Mouse (Mus musculus): ENCODE results near the gene Cox4i1. TPM values are rescaled to one million over a fixed set of nuclear protein-coding genes. Genes with fewer than 3 reads are reported as not detected.

The Cox4i1 gene
- polyA plus RNA-seq, 1 experiment from 2014 or later: 831 TPM

DNA sequence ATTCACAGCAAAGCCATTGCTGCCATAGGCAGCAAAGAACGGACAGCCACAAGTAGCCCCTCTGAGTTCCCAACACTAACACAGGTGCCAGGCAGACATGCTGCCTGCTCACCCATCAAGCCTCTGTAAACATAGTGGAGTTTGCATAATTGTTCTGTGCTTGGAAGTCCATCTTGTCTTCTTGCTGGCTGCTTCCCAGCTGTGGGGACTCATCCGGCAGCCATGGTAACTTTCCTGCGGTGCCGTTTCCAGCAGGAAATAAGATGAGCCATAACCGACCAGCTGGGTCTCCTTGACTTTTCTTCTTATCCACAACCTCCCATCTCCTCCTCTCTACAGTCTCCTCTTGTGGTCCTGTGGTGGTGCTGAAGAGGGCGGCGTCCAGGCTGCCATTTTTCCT lies 30.4 kb downstream of the Cox4i1 start:
- WGBS (ENCODE audit: insufficient replicate concordance): 76% methylated on average over 7 of the region's 7 CpGs

DNA sequence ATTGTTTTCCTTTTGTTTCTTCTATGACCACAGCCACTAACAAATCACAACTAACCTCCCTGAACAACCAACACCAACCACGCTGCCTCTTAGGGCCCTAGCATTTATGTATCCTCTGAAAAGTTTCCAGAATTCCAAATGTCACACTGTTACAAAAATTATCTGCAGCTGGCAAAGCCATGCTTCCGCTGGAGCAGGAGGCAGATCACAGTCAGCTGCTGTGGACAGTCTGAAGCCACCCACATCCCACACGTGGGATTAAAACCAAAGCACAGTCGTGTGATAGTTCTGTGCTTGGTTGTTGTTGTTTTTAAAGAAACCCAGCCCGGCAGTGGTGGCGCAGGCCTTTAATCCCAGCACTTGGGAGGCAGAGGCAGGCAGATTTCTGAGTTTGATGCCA lies 31.1 kb downstream of the Cox4i1 start:
- H3K9me3 ChIP-seq (replicated peaks): no peaks in the 10 kb centered on the region
- peaks cover 7% of the 10 kb centered on the region; the same call in 1 of the 2 replicates for H3K27me3 ChIP-seq (replicated peaks)
- H3K4me3 ChIP-seq: no peak overlapping the region
- no peaks in the 10 kb centered on the region for H3K36me3 ChIP-seq
- 53% methylated on average over 6 of the region's 6 CpGs for WGBS (ENCODE audit: insufficient replicate concordance)
- no peak overlapping the region for H3K27ac ChIP-seq
- peaks cover 18% of the 10 kb centered on the region for H3K4me1 ChIP-seq
- no peak for ATAC-seq
- no peak overlapping the region for H3K9ac ChIP-seq
- no peak overlapping the region for H3K4me2 ChIP-seq

More for the DNA sequence above, 30.4 kb downstream of the Cox4i1 start:
- Histone ChIP-seq H3K36me3 (no peaks in the 10 kb centered on the region), H3K27me3 (replicated peaks) (0 out of 2 replicates have a peak, but pooled peaks cover 7% of the 10 kb centered on the region), H3K9me3 (replicated peaks) (no peaks in the 10 kb centered on the region), H3K9ac (no peak overlapping the region), H3K27ac (no peak overlapping the region), H3K4me1 (peaks cover 22% of the 10 kb centered on the region), H3K4me2 (no peak overlapping the region), H3K4me3 (no peak overlapping the region)
- no peak for ATAC-seq

DNA sequence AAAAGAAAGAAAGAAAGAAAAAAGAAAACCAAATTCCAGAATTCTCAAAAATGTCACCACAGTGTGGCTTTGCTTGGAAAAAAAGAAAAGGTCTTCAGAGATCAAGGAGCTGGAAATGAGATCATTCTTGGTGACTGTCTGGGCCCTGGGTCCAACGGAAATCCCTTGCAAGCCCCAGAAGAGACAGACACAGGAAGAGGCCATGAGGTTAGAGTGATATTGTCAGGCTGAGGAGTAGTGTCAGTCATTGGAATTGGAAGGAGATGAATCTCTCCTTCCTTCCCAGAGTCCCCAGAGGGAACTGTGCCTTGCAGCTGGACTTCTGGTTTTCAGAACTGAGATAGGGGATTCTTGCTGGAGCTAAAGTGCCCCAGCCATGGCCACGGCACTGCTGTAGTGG lies 31.5 kb downstream of the Cox4i1 start:
- H3K9ac ChIP-seq: no peak overlapping the region
- H3K4me1 ChIP-seq: peaks cover 13% of the 10 kb centered on the region
- no peaks in the 10 kb centered on the region for H3K36me3 ChIP-seq
- no peak overlapping the region for H3K4me3 ChIP-seq
- ATAC-seq: 0 out of 2 replicates have a peak, but pooled peaks have one; percentile 27
- H3K27ac ChIP-seq: no peak overlapping the region
- peaks cover 7% of the 10 kb centered on the region; the same call in 1 of the 2 replicates for H3K27me3 ChIP-seq (replicated peaks)
- H3K9me3 ChIP-seq (replicated peaks): no peaks in the 10 kb centered on the region
- WGBS (ENCODE audit: insufficient replicate concordance): 14% methylated on average over 2 of the region's 2 CpGs
- no peak overlapping the region for H3K4me2 ChIP-seq

DNA sequence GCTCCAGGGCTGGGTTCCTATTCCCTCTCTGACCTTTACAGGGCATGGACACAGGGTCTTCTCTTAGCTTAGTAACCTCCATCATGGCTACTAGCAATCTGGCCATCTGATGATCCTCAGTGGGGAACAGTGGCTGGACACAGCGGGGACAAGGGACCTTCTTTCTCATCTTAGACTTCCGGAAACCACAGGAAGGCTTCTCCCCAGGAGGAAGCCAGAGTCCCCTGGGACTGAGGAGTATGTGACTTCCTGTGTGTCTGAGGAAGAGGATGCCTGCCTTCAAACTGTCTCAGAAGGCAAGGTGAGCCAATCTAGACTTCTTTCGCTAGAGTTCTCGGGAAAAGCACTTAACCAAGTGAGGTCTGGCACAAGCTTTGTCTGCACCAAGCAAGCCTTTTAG lies 32.0 kb downstream of the Cox4i1 start:
- peaks cover 10% of the 10 kb centered on the region; the same call in 1 of the 2 replicates for H3K4me1 ChIP-seq
- no peaks in the 10 kb centered on the region for H3K9me3 ChIP-seq (replicated peaks)
- H3K4me2 ChIP-seq: no peak overlapping the region
- H3K27me3 ChIP-seq (replicated peaks): peaks cover 7% of the 10 kb centered on the region; the same call in 1 of the 2 replicates
- H3K4me3 ChIP-seq: no peak overlapping the region
- WGBS (ENCODE audit: insufficient replicate concordance): 35% methylated on average over 4 of the region's 4 CpGs
- H3K9ac ChIP-seq: no peak overlapping the region
- H3K36me3 ChIP-seq: no peaks in the 10 kb centered on the region
- no peak for ATAC-seq
- H3K27ac ChIP-seq: no peak overlapping the region

DNA sequence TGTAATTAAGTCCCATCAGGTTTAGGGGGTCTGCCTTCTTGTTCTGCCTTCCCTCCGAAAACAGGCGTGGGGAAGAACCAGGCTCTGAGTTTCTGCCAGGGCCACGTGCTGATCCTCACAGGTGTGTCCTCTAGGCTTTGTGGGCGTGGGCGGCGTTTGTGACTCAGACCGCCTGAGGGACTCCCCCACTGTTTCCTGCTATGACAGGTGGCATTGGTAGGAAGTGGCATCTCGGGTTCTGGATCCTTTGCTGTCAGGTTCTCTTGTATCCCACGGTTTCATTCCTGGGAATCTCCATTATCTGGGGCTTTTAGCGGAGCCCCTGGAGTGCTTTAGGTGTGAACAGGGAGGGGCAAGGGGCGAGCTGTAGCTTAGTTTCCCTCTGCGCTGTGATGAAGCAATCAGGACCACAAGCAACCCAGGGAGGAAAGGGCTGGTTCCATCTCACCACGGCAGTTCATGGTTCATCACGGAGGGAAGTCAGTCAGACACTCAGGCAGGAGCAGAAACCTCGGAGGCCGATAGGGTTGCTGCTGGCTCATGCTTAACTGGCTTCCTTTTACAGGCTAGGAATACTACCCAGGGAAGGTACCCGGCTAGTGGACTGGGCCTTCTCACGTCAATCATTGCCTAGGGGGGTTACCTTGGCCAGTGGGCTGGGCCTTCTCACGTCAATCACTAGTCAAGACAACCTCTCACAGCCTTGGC lies 33.9 kb downstream of the Cox4i1 start:
- Histone ChIP-seq H3K36me3 (no peaks in the 10 kb centered on the region), H3K4me1 (peaks cover 5% of the 10 kb centered on the region; the same call in 1 of the 2 replicates), H3K27ac (no peak overlapping the region), H3K9ac (no peak overlapping the region), H3K27me3 (replicated peaks) (peaks cover 7% of the 10 kb centered on the region; the same call in 1 of the 2 replicates), H3K4me3 (no peak overlapping the region), H3K9me3 (replicated peaks) (no peaks in the 10 kb centered on the region), H3K4me2 (no peak overlapping the region)
- ATAC-seq: no peak
- WGBS (ENCODE audit: insufficient replicate concordance): 33% methylated on average over 19 of the region's 19 CpGs

DNA sequence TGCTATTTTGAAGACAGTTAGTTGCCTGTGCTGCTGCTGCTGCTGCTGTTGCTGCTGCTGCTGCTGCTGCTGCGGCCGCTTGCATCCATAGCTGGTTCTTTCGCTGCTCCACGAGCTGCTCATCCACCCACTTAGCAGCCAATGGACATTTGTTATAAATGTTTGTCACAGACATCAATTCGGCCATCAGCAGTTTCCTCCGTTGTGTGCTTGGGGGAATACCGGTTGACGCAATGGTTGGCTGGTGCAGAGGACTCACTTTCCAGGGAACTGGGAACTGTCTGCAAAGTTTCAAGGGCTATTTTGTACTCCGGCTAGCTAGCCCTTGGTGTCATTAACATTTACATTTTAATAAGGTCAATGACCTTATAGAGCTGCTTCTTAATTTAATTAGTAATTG lies 36.2 kb downstream of the Cox4i1 start:
- WGBS (ENCODE audit: insufficient replicate concordance): 62% methylated on average over 9 of the region's 9 CpGs
- H3K27ac ChIP-seq: no peak overlapping the region
- no peaks in the 10 kb centered on the region for H3K36me3 ChIP-seq

DNA sequence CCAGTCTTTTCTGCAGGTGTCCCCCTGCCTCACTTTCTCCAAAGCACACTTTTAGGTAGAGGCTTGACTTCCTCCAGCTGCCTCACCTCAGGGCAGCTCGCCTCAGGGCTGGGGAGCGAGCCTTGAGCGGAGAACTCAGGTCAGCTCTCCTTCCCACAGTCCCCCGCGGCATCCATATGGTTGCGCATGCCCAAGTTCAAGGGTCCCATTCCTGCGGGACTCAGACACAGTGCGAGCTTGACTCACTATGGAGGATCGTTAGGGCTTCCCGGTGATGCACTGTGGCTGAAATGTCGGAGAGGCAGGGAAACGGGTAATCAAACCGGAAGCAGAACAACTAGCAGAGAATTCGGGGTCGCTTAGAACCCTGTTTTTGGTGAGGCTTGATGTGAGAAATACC lies 37.1 kb downstream of the Cox4i1 start:
- H3K36me3 ChIP-seq: no peaks in the 10 kb centered on the region
- no peaks in the 10 kb centered on the region for H3K4me1 ChIP-seq
- 72% methylated on average over 15 of the region's 15 CpGs for WGBS (ENCODE audit: insufficient replicate concordance)
- H3K4me3 ChIP-seq: no peak overlapping the region
- no peak for ATAC-seq
- peaks cover 5% of the 10 kb centered on the region; the same call in 1 of the 2 replicates for H3K27me3 ChIP-seq (replicated peaks)
- H3K4me2 ChIP-seq: no peak overlapping the region
- no peaks in the 10 kb centered on the region for H3K9me3 ChIP-seq (replicated peaks)
- no peak overlapping the region for H3K9ac ChIP-seq
- H3K27ac ChIP-seq: no peak overlapping the region

More for the DNA sequence above, 36.2 kb downstream of the Cox4i1 start:
- Histone ChIP-seq H3K9ac (no peak overlapping the region), H3K4me3 (no peak overlapping the region), H3K4me2 (no peak overlapping the region), H3K4me1 (peaks cover 5% of the 10 kb centered on the region; the same call in 1 of the 2 replicates), H3K9me3 (replicated peaks) (no peaks in the 10 kb centered on the region), H3K27me3 (replicated peaks) (peaks cover 7% of the 10 kb centered on the region; the same call in 1 of the 2 replicates)
- ATAC-seq: no peak

DNA sequence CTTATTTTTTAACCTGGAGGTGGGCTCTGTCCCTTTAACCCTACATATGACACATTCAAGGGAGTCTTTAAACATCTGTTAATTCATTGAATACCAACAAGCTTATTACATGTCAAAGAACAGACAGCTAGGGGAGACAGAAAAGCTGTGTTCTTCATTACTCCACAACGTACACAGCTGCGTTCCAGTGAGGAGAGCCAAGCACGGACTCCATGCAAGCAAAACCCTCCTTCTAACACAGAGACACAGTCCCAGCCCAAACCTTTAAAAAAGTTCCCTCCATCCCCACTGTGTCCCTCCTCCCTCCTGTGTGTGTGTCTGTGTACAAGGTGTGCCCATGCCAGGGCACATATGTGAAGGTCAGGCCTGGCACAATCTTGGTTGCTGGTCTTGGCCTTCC lies 38.2 kb downstream of the Cox4i1 start:
- 81% methylated on average over 3 of the region's 3 CpGs for WGBS (ENCODE audit: insufficient replicate concordance)
- no peak overlapping the region for H3K27ac ChIP-seq

DNA sequence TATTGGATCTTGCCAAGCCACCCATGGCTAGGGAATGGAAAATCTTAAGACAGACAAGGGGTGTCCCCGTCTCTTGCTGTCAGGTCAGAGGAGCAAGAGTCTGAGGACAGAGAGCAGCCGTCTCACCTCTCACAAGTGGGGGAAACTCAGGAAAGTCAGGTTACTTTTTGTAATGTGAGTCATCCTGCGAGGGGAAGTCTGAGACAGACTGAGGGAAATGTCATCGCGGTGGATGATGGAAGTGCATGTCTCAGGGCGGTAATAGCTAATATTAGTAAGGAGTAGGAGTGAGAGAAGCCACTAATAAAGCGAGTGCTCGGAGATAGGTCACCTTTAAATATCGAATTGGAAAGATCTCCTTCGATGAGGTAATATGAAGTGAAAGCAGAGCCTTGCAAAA lies 41.2 kb downstream of the Cox4i1 start:
- Histone ChIP-seq H3K36me3 (no peaks in the 10 kb centered on the region), H3K9me3 (replicated peaks) (no peaks in the 10 kb centered on the region), H3K4me2 (no peak overlapping the region), H3K27ac (no peak overlapping the region), H3K27me3 (replicated peaks) (no peaks in the 10 kb centered on the region; the same call in 1 of the 2 replicates), H3K4me3 (no peak overlapping the region), H3K9ac (no peak overlapping the region), H3K4me1 (no peaks in the 10 kb centered on the region)
- 50% methylated on average over 10 of the region's 10 CpGs for WGBS (ENCODE audit: insufficient replicate concordance)
- no peak for ATAC-seq

More for the DNA sequence above, 38.2 kb downstream of the Cox4i1 start:
- Histone ChIP-seq H3K9ac (no peak overlapping the region), H3K4me3 (no peak overlapping the region), H3K27me3 (replicated peaks) (peaks cover 5% of the 10 kb centered on the region; the same call in 1 of the 2 replicates), H3K4me1 (no peaks in the 10 kb centered on the region), H3K9me3 (replicated peaks) (no peaks in the 10 kb centered on the region), H3K4me2 (no peak overlapping the region), H3K36me3 (no peaks in the 10 kb centered on the region)
- ATAC-seq: no peak

DNA sequence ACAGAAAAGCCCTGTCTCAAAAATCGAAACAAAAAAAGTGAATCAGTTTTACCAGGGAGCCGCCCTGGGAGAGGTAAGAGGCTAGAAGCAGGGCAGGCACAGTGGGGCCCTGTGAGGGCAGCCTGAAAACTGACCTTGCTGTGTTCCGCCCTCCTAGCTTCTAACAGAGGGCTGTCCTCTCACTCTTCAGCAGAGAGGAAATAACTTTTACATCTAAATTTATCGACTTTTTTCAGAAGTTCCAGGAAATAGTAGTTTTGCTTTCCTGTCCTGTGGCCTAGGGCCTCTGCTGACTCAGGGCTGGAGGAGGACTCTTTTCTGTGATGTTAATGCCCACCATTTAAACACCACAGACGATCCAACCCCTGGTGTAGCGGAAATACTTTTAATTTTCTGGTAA lies 47.2 kb downstream of the Cox4i1 start:
- Histone ChIP-seq H3K27ac (no peak overlapping the region), H3K9me3 (replicated peaks) (no peaks in the 10 kb centered on the region), H3K27me3 (replicated peaks) (no peaks in the 10 kb centered on the region), H3K4me1 (no peaks in the 10 kb centered on the region), H3K4me3 (no peak overlapping the region), H3K36me3 (no peaks in the 10 kb centered on the region), H3K9ac (no peak overlapping the region), H3K4me2 (no peak overlapping the region)
- WGBS (ENCODE audit: insufficient replicate concordance): 43% methylated on average over 6 of the region's 6 CpGs
- ATAC-seq: no peak

DNA sequence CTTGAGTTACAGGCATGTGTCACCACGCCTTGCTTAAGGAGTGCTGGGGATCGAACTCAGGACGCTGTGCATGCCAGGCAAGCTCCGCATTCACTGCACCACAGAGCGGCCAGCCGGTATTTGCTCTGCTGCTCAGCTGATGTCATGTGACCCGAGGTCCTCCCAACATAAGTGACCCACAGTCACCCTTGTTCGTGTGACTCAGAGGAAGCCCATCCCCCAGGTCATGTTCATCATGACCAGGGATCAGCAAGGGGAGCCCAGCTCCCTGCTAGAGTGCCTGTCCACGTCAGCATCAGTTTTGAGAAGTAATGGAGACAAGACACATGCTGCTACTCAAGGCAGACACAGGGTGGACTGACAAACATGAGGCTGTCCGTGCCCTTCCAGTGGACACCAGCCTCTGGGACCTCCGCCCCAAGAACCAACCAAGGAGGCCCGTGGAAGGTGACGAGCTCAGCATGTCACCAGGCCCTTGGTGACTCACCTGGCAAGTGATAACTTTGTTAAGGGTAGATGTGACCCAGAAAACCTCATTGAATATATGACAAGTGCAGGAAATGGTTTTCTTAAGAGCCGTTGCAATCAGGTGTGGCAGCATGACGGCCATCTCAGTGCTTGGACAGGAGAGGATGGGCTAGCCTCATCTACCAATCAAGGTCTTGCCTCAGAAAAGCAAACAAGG lies 48.1 kb downstream of the Cox4i1 start:
- 59% methylated on average over 15 of the region's 15 CpGs for WGBS (ENCODE audit: insufficient replicate concordance)
- Histone ChIP-seq H3K9me3 (replicated peaks) (no peaks in the 10 kb centered on the region), H3K4me1 (no peaks in the 10 kb centered on the region), H3K27ac (no peak overlapping the region), H3K4me2 (no peak overlapping the region), H3K4me3 (no peak overlapping the region), H3K27me3 (replicated peaks) (no peaks in the 10 kb centered on the region), H3K36me3 (no peaks in the 10 kb centered on the region), H3K9ac (no peak overlapping the region)
- ATAC-seq: no peak

DNA sequence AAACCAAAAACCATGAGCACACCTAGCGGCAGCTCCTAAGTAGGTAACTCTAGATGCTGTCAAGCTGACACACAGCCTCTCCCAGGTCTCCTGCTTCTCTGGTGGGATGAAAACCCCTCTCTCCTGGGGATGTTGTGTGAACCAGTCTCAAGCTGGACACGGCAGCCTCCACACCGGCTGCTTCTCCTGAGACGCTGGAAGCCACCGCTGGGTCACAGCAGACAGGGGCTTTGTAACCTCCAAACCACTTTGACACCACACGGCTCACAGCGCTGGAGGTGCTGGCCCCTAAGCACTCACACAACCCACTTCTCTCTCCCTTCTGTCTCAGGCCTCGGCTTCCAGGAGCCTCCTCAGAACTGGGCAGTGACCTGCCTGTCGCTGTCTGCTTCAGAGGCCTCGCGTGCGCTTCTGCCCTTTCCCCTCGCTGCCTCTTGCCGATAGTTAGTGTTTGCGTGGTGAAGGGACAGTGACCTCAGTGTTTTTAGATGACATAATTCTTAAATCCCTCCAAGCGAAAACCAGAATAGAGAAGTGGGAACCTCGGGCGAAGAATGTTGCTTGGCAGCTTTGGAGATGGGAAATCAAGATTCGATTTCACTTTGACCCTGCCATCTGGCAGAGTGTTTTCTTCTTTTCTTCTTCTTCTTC lies 51.7 kb downstream of the Cox4i1 start:
- Histone ChIP-seq H3K36me3 (no peaks in the 10 kb centered on the region), H3K27ac (no peak overlapping the region), H3K27me3 (replicated peaks) (no peaks in the 10 kb centered on the region), H3K9ac (no peak overlapping the region), H3K4me3 (no peak overlapping the region), H3K9me3 (replicated peaks) (peaks cover 12% of the 10 kb centered on the region; the same call in 1 of the 2 replicates), H3K4me1 (0 out of 2 replicates have a peak, but pooled peaks cover 1% of the 10 kb centered on the region), H3K4me2 (no peak overlapping the region)
- ATAC-seq: no peak
- 46% methylated on average over 19 of the region's 19 CpGs for WGBS (ENCODE audit: insufficient replicate concordance)
